Mouse (Mus musculus) cerebellum, adult 11 months (tissue): ENCODE data around the gene Coro1a.
A peak's percentile ranks its signal among the peaks of the same experiment; 100 is the strongest.
"Not testable (repeated sequence)": the region's sequence is repeated elsewhere in the genome, so short reads cannot be mapped to it uniquely, and the experiment has no call there.

ENCODE experiments used
- DNase-seq: peaks from one replicate; pipeline ENCODE4 v3.0.0; 2022

The Coro1a gene

GRCm38 (mm10) chr7:126707442-126708174 is at the start of gene Coro1a:
Gene Coro1a (minus strand): TSS chr7:126707787.
- DNase-seq: no peak

- peak; percentile 80 for DNase-seq
Measured at GRCm38 (mm10) chr7:126754866-126755265, 47.3 kb upstream of the Coro1a start.

GRCm38 (mm10) chr7:126749582-126750343 is 42.2 kb upstream of the Coro1a start:
- DNase-seq: no peak

GRCm38 (mm10) chr7:126748824-126749223 is 41.2 kb upstream of the Coro1a start:
- DNase-seq: no peak

GRCm38 (mm10) chr7:126746798-126747197 is 39.2 kb upstream of the Coro1a start:
- DNase-seq: no peak

GRCm38 (mm10) chr7:126746066-126746465 is 38.5 kb upstream of the Coro1a start:
- DNase-seq: no peak

GRCm38 (mm10) chr7:126741964-126742482 is 34.4 kb upstream of the Coro1a start:
- DNase-seq: no peak

- DNase-seq: no peak
Measured at GRCm38 (mm10) chr7:126741452-126741851, 33.9 kb upstream of the Coro1a start.

GRCm38 (mm10) chr7:126740977-126741376 is 33.4 kb upstream of the Coro1a start:
- no peak for DNase-seq

- DNase-seq: no peak
Measured at GRCm38 (mm10) chr7:126740132-126740735, 32.6 kb upstream of the Coro1a start.

- DNase-seq: no peak
Measured at GRCm38 (mm10) chr7:126739551-126739950, 32.0 kb upstream of the Coro1a start.

- DNase-seq: no peak
Measured at GRCm38 (mm10) chr7:126736122-126736521, 28.5 kb upstream of the Coro1a start.

- DNase-seq: not testable (repeated sequence)
Measured at GRCm38 (mm10) chr7:126730256-126730789, 22.7 kb upstream of the Coro1a start.

- DNase-seq: no peak
Measured at GRCm38 (mm10) chr7:126725667-126726066, 18.1 kb upstream of the Coro1a start.

- no peak for DNase-seq
Measured at GRCm38 (mm10) chr7:126725077-126725476, 17.5 kb upstream of the Coro1a start.

GRCm38 (mm10) chr7:126721635-126722034 is 14.0 kb upstream of the Coro1a start:
- no peak for DNase-seq

- DNase-seq: no peak
Measured at GRCm38 (mm10) chr7:126718787-126719337, 11.3 kb upstream of the Coro1a start.

GRCm38 (mm10) chr7:126717566-126717965 is 10.0 kb upstream of the Coro1a start:
- no peak for DNase-seq

GRCm38 (mm10) chr7:126715679-126716078 is 8.1 kb upstream of the Coro1a start:
- DNase-seq: no peak

GRCm38 (mm10) chr7:126711910-126712309 is 4.3 kb upstream of the Coro1a start:
- no peak for DNase-seq

GRCm38 (mm10) chr7:126710266-126710665 is 2.7 kb upstream of the Coro1a start:
- no peak for DNase-seq

- DNase-seq: no peak
Measured at GRCm38 (mm10) chr7:126708175-126708952, 777 bp upstream of the Coro1a start.
